Mouse (Mus musculus) cerebellum, postnatal 25 days (tissue): ENCODE measurements around the gene Inha.

Source experiments
- DNase-seq, 2 experiments: peaks; one replicate each; pipeline ENCODE4 v3.0.0; 2021; ENCODE audit warnings: mixed read lengths in 2 of 2

Gene Inha

GRCm38 (mm10) chr1:75521321-75522031 is 14.6 kb downstream of the Inha start, which contains the start of gene Stk11ip:
Stk11ip (plus strand) TSS chr1:75521529.
- DNase-seq, result peak; percentile 93

GRCm38 (mm10) chr1:75524679-75525078 is 17.8 kb downstream of the Inha start:
- no peak for DNase-seq

- DNase-seq, result no peak
These were observed 23.7 kb downstream of the Inha start for GRCm38 (mm10) chr1:75530546-75530945.

GRCm38 (mm10) chr1:75532280-75533172 is 25.6 kb downstream of the Inha start:
- DNase-seq, result no peak

GRCm38 (mm10) chr1:75533325-75534252 is 26.7 kb downstream of the Inha start:
- no peak for DNase-seq

GRCm38 (mm10) chr1:75537587-75537986 is 30.7 kb downstream of the Inha start:
- no peak for DNase-seq

GRCm38 (mm10) chr1:75538597-75539190 is 31.8 kb downstream of the Inha start:
- DNase-seq, result no peak

GRCm38 (mm10) chr1:75541496-75541895 is 34.6 kb downstream of the Inha start:
- no peak for DNase-seq

GRCm38 (mm10) chr1:75544351-75544750 is 37.5 kb downstream of the Inha start:
- DNase-seq, result no peak

- peak; percentile 87 for DNase-seq
These were observed 39.4 kb downstream of the Inha start, which contains the start of gene Slc4a3 for GRCm38 (mm10) chr1:75545965-75546956. Slc4a3 (plus strand) TSS chr1:75546266.

GRCm38 (mm10) chr1:75547351-75547750 is 40.5 kb downstream of the Inha start:
- DNase-seq, result no peak

GRCm38 (mm10) chr1:75548083-75548482 is 41.2 kb downstream of the Inha start:
- no peak for DNase-seq

- DNase-seq, result no peak
These were observed 42.0 kb downstream of the Inha start for GRCm38 (mm10) chr1:75548871-75549270.

GRCm38 (mm10) chr1:75549289-75550279 is 42.7 kb downstream of the Inha start:
- DNase-seq, result no peak

- peak in 1 of 2 experiments; percentile 33 for DNase-seq
These were observed 43.7 kb downstream of the Inha start for GRCm38 (mm10) chr1:75550586-75550985.

- DNase-seq, result no peak
These were observed 48.8 kb downstream of the Inha start for GRCm38 (mm10) chr1:75555680-75556079.

GRCm38 (mm10) chr1:75556143-75556781 is 49.4 kb downstream of the Inha start:
- no peak for DNase-seq

GRCm38 (mm10) chr1:75557041-75557440 is 50.2 kb downstream of the Inha start:
- DNase-seq, result no peak
